Mouse (Mus musculus) neural tube, embryonic 14.5 days (tissue): Measurements from ENCODE around the gene March10. TPM values are rescaled to one million over a fixed set of nuclear protein-coding genes. Genes with fewer than 3 reads are reported as not detected.

Experiments used
- ATAC-seq: fragments of 200-750 bp; cut with Nextera tagmentation; 2 replicates; pipeline ENCODE4 v1.8.0; 2017; ENCODE audit warnings: low read depth, mild to moderate bottlenecking, moderate TSS enrichment, moderate library complexity
- H3K27ac ChIP-seq: fragments of 300-500 bp; sonication (generic); 2 replicates; pipeline ENCODE4 v1.5.1; 2014; ENCODE audit warnings: low read depth, mild to moderate bottlenecking, control low read depth, low read length, moderate library complexity, mixed read lengths
- H3K27me3 ChIP-seq: fragments of 300-500 bp; sonication (generic); 2 replicates; pipeline ENCODE4 v1.6.1; 2014; ENCODE audit warnings: low read length; ENCODE audit not compliant: control insufficient read depth, insufficient read depth
- H3K36me3 ChIP-seq: fragments of 300-500 bp; sonication (generic); 2 replicates; pipeline ENCODE4 v1.6.1; 2014; ENCODE audit warnings: low read length, mixed read lengths; ENCODE audit not compliant: control insufficient read depth, insufficient read depth
- H3K4me1 ChIP-seq: fragments of 300-500 bp; sonication (generic); 2 replicates; pipeline ENCODE4 v1.6.1; 2014; ENCODE audit warnings: low read length; ENCODE audit not compliant: control insufficient read depth, insufficient read depth
- H3K4me2 ChIP-seq: fragments of 300-500 bp; sonication (generic); 2 replicates; pipeline ENCODE4 v1.6.1; 2014; ENCODE audit warnings: mild to moderate bottlenecking, low read depth, low read length, control low read depth
- H3K4me3 ChIP-seq: fragments of 300-500 bp; sonication (generic); 2 replicates; pipeline ENCODE4 v1.5.1; 2014; ENCODE audit warnings: low read depth, low read length, control low read depth, mixed read lengths
- H3K9ac ChIP-seq: fragments of 300-500 bp; sonication (generic); replicated peaks from 2 replicates; pipeline ENCODE4 v1.6.1; 2014; ENCODE audit warnings: low read depth, mild to moderate bottlenecking, control low read depth, low read length, mixed read lengths
- H3K9me3 ChIP-seq: fragments of 300-500 bp; sonication (generic); 2 replicates; pipeline ENCODE4 v1.6.1; 2016; ENCODE audit warnings: low read length; ENCODE audit not compliant: control insufficient read depth
- WGBS: fragments of 180-500 bp; shearing (Covaris S2); extraction: QIAGEN DNeasy Blood & Tissue Kit; methylation state at CpG from one replicate; pipeline ENCODE4 v1.1.7; 2014; 5-methylcytosine and 5-hydroxymethylcytosine counted together
- polyA plus RNA-seq: library from polyadenylated mRNA; unstranded; fragments of >200 nt; fragmentation: Nextera tagmentation; extraction: Ambion mirVana; gene quantifications from 2 replicates; pipeline ENCODE4 v1.2.1, GENCODE M21; 2014

The March10 gene
- polyA plus RNA-seq, 1 experiment from 2014 or later = 0.29 TPM

DNA sequence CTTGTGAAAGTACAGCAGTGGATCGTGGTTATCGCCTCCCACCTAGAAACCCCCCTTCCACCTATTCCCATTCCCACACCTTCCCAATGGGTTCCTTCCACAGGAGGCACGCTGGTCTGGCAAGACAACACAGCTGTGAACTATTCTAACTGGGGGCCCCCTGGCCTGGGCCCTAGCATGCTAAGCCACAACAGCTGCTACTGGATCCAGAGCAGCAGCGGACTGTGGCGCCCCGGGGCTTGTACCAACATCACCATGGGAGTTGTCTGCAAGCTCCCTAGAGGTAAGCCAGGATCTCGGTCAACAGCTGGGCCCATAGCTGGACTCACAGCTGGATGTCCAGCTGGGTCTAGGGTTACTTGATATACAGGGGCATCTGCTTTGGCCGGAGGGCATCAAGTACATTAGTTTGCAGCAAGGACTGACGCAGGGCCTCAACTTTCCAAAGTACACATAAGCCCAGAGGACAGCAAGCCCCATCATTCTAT lies 108.0 kb downstream of the March10 start:
- ATAC-seq = no peak
- H3K9me3 ChIP-seq = no peaks in the 10 kb centered on the region
- H3K4me1 ChIP-seq = no peaks in the 10 kb centered on the region
- no peaks in the 10 kb centered on the region for H3K36me3 ChIP-seq
- H3K27ac ChIP-seq = no peak overlapping the region
- WGBS = 91% methylated on average over 9 of the region's 9 CpGs
- no peak overlapping the region for H3K4me3 ChIP-seq
- no peaks in the 10 kb centered on the region for H3K27me3 ChIP-seq
- no peak overlapping the region for H3K4me2 ChIP-seq
- H3K9ac ChIP-seq = no peak overlapping the region

DNA sequence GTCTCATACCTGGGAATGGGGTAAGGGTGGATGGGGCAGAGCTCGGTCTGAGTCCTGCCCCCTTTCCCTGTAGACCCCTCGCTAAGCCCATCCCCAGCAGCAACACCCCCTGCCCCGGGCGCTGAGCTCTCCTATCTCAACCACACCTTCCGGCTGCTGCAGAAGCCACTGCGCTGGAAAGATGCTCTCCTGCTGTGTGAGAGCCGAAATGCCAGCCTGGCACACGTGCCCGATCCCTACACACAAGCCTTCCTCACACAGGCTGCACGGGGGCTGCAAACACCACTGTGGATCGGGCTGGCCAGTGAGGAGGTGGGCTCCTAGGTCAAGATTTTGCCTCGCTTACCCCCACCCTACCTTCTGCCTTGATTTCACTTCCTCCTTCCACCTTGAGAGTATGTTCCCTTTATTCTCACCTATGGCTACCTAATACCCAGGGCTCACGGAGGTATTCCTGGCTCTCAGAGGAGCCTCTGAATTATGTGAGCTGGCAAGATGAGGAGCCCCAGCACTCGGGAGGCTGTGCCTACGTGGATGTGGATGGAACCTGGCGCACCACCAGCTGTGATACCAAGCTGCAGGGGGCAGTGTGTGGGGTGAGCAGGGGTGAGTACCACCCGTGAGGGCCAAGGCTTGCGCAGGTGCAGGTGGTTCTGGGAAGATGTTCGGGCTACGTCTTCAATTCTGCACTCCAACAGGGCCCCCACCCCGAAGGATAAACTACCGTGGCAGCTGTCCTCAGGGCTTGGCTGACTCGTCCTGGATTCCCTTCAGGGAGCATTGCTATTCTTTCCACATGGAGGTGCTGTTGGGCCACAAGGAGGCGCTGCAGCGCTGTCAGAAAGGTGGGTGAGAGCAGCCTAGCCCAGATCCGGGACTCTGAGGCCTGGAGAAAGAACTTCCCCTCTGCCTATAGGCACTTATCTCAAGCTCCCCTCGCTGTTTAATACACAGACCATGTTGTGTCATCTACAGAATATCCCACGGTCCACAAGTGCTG lies 109.1 kb downstream of the March10 start:
- WGBS = 59% methylated on average over 28 of the region's 28 CpGs
- no peaks in the 10 kb centered on the region for H3K9me3 ChIP-seq
- H3K36me3 ChIP-seq = no peaks in the 10 kb centered on the region
- H3K27me3 ChIP-seq = no peaks in the 10 kb centered on the region
- peak; percentile 89 for ATAC-seq
- no peak overlapping the region for H3K4me3 ChIP-seq
- H3K27ac ChIP-seq = no peak overlapping the region
- H3K9ac ChIP-seq = no peak overlapping the region
- H3K4me1 ChIP-seq = no peaks in the 10 kb centered on the region
- no peak overlapping the region for H3K4me2 ChIP-seq

DNA sequence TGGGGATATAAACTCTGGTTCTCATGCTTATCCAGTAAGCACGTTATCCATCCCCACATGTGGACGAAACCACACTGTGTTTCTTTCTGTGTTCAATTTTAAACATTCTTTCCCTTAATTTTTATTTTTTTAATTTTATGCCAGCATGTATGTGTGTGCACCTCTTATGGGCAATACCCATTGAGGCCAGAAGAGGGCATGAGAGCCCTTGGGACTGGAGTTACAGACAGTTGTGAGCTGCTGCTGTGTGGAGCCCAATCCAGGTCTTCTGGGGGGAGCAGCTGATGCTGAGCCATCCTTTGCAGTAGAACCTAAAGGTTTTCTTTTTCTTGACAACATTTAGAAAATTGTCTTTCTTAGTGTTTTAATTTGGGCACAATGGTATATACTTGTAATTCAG lies 111.3 kb downstream of the March10 start:
- Histone ChIP-seq H3K9ac (no peak overlapping the region), H3K4me3 (no peak overlapping the region), H3K9me3 (no peaks in the 10 kb centered on the region), H3K27me3 (no peaks in the 10 kb centered on the region), H3K27ac (no peak overlapping the region), H3K36me3 (no peaks in the 10 kb centered on the region), H3K4me2 (no peak overlapping the region), H3K4me1 (no peaks in the 10 kb centered on the region)
- no peak for ATAC-seq
- WGBS = 82% methylated on average over 2 of the region's 2 CpGs

DNA sequence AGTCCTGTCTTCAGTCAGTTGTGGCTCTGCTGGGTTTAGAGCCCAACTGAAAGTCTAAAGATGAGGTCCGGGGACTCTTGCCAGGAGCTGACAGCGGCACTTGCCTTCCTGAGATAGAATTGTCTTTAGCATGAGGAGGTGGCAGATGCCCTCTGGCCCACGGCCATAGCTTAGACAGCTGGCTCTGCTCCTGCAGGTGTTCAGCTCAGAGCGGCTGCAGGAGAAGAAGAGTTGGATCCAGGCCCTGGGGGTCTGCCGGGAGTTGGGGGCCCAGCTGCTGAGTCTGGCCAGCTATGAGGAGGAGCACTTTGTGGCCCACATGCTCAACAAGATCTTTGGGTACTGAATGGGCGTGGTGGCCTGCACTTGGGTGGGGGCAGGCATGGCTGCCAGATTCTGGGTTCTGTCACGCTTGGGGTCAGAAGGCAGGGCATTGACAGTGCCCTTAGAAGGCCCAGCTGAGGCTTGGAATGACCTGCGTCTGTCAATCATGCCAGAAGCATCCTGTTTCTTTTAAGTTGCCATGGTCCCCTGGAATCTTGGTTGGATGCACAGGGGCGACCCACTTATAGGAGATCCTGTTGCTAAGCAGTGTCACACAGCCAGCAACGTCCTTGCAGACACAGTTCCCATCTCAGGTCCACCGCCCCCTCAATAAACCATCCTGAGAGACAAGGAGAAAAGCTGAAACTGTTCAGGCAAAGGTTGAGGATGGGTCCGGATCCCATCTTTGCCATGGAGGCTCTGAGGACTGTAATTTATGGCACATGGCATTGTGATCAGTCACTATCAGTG lies 117.7 kb downstream of the March10 start:
- Histone ChIP-seq H3K27ac (no peak overlapping the region), H3K27me3 (no peaks in the 10 kb centered on the region), H3K4me3 (no peak overlapping the region), H3K4me1 (no peaks in the 10 kb centered on the region), H3K36me3 (no peaks in the 10 kb centered on the region), H3K4me2 (no peak overlapping the region), H3K9me3 (no peaks in the 10 kb centered on the region), H3K9ac (no peak overlapping the region)
- WGBS = 77% methylated on average over 12 of the region's 12 CpGs
- no peak for ATAC-seq

GRCm38 (mm10) chr11:105333867-105334670 lies 122.5 kb downstream of the March10 start:
- WGBS = 67% methylated on average over 8 of the region's 8 CpGs
- Histone ChIP-seq H3K27me3 (no peaks in the 10 kb centered on the region), H3K4me2 (no peak overlapping the region), H3K9me3 (no peaks in the 10 kb centered on the region), H3K27ac (no peak overlapping the region), H3K36me3 (no peaks in the 10 kb centered on the region), H3K9ac (no peak overlapping the region), H3K4me1 (no peaks in the 10 kb centered on the region), H3K4me3 (no peak overlapping the region)
- peak; percentile 35; the same call in 1 of the 2 replicates for ATAC-seq

DNA sequence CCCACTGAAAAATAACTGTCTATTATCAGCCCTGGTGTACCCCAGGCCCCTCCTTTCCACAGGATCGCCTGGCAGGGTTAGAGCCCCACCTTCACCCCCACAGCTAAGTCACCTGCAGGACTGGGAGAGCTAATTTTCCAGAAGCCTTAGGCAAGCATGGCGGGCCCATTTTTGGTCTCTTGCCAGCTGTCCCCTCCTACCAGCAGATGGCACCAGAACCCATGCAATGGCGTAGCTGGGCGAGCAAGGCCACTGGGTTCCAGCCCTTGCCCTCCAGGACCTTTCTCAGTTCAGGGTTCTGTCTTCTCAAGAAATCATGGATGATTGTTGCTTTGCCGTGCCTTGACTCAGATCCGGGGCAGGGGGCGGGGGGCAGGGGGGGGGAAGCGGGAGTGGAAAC lies 124.1 kb downstream of the March10 start:
- H3K27me3 ChIP-seq = no peaks in the 10 kb centered on the region
- H3K4me2 ChIP-seq = no peak overlapping the region
- H3K4me1 ChIP-seq = no peaks in the 10 kb centered on the region
- no peaks in the 10 kb centered on the region for H3K9me3 ChIP-seq
- H3K9ac ChIP-seq = no peak overlapping the region
- H3K27ac ChIP-seq = no peak overlapping the region
- H3K4me3 ChIP-seq = no peak overlapping the region
- 0 out of 2 replicates have a peak, but pooled peaks have one; percentile 38 for ATAC-seq
- no peaks in the 10 kb centered on the region for H3K36me3 ChIP-seq
- 57% methylated on average over 8 of the region's 8 CpGs for WGBS

DNA sequence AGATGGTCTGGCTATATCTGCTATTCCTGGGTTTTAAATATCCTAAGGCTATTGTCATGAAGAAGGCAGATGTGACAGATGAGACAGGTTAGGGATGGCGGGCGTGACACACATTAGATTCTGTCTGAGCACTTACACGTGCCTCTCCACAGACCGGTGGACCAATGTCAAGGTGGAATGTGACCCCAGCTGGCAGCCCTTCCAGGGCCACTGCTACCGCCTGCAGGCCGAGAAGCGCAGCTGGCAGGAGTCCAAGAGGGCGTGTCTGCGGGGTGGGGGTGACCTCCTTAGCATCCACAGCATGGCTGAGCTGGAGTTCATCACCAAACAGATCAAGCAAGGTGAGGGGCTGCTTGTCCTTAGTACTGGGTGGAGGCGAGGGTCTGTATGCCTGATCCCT lies 124.8 kb downstream of the March10 start:
- no peaks in the 10 kb centered on the region for H3K9me3 ChIP-seq
- H3K4me1 ChIP-seq = no peaks in the 10 kb centered on the region
- H3K4me3 ChIP-seq = no peak overlapping the region
- WGBS = 42% methylated on average over 10 of the region's 10 CpGs
- no peak overlapping the region for H3K9ac ChIP-seq
- no peak overlapping the region for H3K27ac ChIP-seq
- H3K36me3 ChIP-seq = no peaks in the 10 kb centered on the region
- no peaks in the 10 kb centered on the region for H3K27me3 ChIP-seq
- no peak for ATAC-seq
- H3K4me2 ChIP-seq = no peak overlapping the region

GRCm38 (mm10) chr11:105331129-105331528 lies 125.4 kb downstream of the March10 start:
- no peak for ATAC-seq
- Histone ChIP-seq H3K4me3 (no peak overlapping the region), H3K9me3 (no peaks in the 10 kb centered on the region), H3K4me2 (no peak overlapping the region), H3K36me3 (no peaks in the 10 kb centered on the region), H3K4me1 (no peaks in the 10 kb centered on the region), H3K9ac (no peak overlapping the region), H3K27ac (no peak overlapping the region), H3K27me3 (no peaks in the 10 kb centered on the region)
- 86% methylated on average over 3 of the region's 3 CpGs for WGBS
